Mouse (Mus musculus): ENCODE data around the gene Ankrd13b. TPM values are rescaled to one million over a fixed set of nuclear protein-coding genes. Genes with fewer than 3 reads are reported as not detected.

Ankrd13b gene
- total RNA-seq, 2 experiments from 2014 or later: 5.7 to 6.3 TPM

GRCm38 (mm10) chr11:77497341-77497756, 7.9 kb upstream of the Ankrd13b start:
- DNase-seq: peak; percentile 50
- intact Hi-C loops (cut with DNase I; ENCODE audit: low total_unique reads): no loop called here

- intact Hi-C loops (cut with DNase I; ENCODE audit: low total_unique reads): no loop called here
- DNase-seq: no peak
Measured at GRCm38 (mm10) chr11:77495507-77495906, 6.0 kb upstream of the Ankrd13b start.

GRCm38 (mm10) chr11:77494782-77495181, 5.3 kb upstream of the Ankrd13b start:
- no peak for DNase-seq
- intact Hi-C loops (cut with DNase I; ENCODE audit: low total_unique reads): no loop called here

GRCm38 (mm10) chr11:77494344-77494676, 4.8 kb upstream of the Ankrd13b start:
- no peak for DNase-seq
- intact Hi-C loops (cut with DNase I; ENCODE audit: low total_unique reads): no loop called here

GRCm38 (mm10) chr11:77493512-77494343, 4.2 kb upstream of the Ankrd13b start, which contains the start of gene Git1:
Git1 (plus strand) TSS chr11:77493562.
- intact Hi-C loops (cut with DNase I; ENCODE audit: low total_unique reads): no loop called here
- peak; percentile 58 for DNase-seq

GRCm38 (mm10) chr11:77492911-77493332, 3.4 kb upstream of the Ankrd13b start:
- DNase-seq: peak; percentile 96
- intact Hi-C loops (cut with DNase I; ENCODE audit: low total_unique reads): no loop called here

- no peak for DNase-seq
- intact Hi-C loops (cut with DNase I; ENCODE audit: low total_unique reads): no loop called here
Measured at GRCm38 (mm10) chr11:77492311-77492871, 2.9 kb upstream of the Ankrd13b start.

GRCm38 (mm10) chr11:77491502-77492291, 2.2 kb upstream of the Ankrd13b start:
- intact Hi-C loops (cut with DNase I; ENCODE audit: low total_unique reads): no loop called here
- DNase-seq: peak; percentile 79

GRCm38 (mm10) chr11:77491123-77491501, 1.6 kb upstream of the Ankrd13b start:
- intact Hi-C loops (cut with DNase I; ENCODE audit: low total_unique reads): no loop called here
- peak; percentile 92 for DNase-seq

GRCm38 (mm10) chr11:77490451-77490850, 973 bp upstream of the Ankrd13b start:
- DNase-seq: no peak
- intact Hi-C loops (cut with DNase I; ENCODE audit: low total_unique reads): no loop called here

GRCm38 (mm10) chr11:77488771-77489581, 502 bp downstream of the Ankrd13b start:
- peak; percentile 23 for DNase-seq
- intact Hi-C loops (cut with DNase I; ENCODE audit: low total_unique reads): no loop called here

GRCm38 (mm10) chr11:77486798-77487197, 2.7 kb downstream of the Ankrd13b start:
- intact Hi-C loops (cut with DNase I; ENCODE audit: low total_unique reads): no loop called here
- no peak for DNase-seq

- DNase-seq: no peak
- intact Hi-C loops (cut with DNase I; ENCODE audit: low total_unique reads): no loop called here
Measured at GRCm38 (mm10) chr11:77485229-77485628, 4.2 kb downstream of the Ankrd13b start.

- DNase-seq: no peak
- intact Hi-C loops (cut with DNase I; ENCODE audit: low total_unique reads): no loop called here
Measured at GRCm38 (mm10) chr11:77483510-77484255, 5.8 kb downstream of the Ankrd13b start.

GRCm38 (mm10) chr11:77483043-77483442, 6.4 kb downstream of the Ankrd13b start:
- intact Hi-C loops (cut with DNase I; ENCODE audit: low total_unique reads): no loop called here
- no peak for DNase-seq

- no peak for DNase-seq
- intact Hi-C loops (cut with DNase I; ENCODE audit: low total_unique reads): no loop called here
Measured at GRCm38 (mm10) chr11:77476895-77477294, 12.6 kb downstream of the Ankrd13b start.

- intact Hi-C loops (cut with DNase I; ENCODE audit: low total_unique reads): no loop called here
- DNase-seq: no peak
Measured at GRCm38 (mm10) chr11:77476216-77476615, 13.3 kb downstream of the Ankrd13b start.

- DNase-seq: no peak
Measured at GRCm38 (mm10) chr11:77472775-77473174, 16.7 kb downstream of the Ankrd13b start.

GRCm38 (mm10) chr11:77471407-77471806, 18.1 kb downstream of the Ankrd13b start:
- no peak for DNase-seq
- intact Hi-C loops (cut with DNase I; ENCODE audit: low total_unique reads): no loop called here

More at GRCm38 (mm10) chr11:77472775-77473174, 16.7 kb downstream of the Ankrd13b start:
- intact Hi-C loops (cut with DNase I; ENCODE audit: low total_unique reads): no loop called here
